Mouse (Mus musculus) lung, adult 2 months (tissue): Measurements from ENCODE around the gene Nxpe4. TPM values are rescaled to one million over a fixed set of nuclear protein-coding genes. Genes with fewer than 3 reads are reported as not detected.

Experiments used
- DNase-seq: peaks from one replicate; pipeline ENCODE4 v3.0.0; 2022
- H3K4me1 ChIP-seq: fragments of 200-500 bp; 2 replicates; pipeline ENCODE4 v1.6.1; 2011; ENCODE audit warnings: low read length; ENCODE audit not compliant: control insufficient read depth, insufficient read depth
- H3K4me3 ChIP-seq: fragments of 200-500 bp; replicated peaks from 2 replicates; pipeline ENCODE3; 2011; ENCODE audit warnings: low read depth, mild to moderate bottlenecking, control low read depth, low read length; ENCODE audit errors: extremely low read depth
- CTCF ChIP-seq: fragments of 200-500 bp; IDR thresholded peaks from 2 replicates; pipeline ENCODE4 v1.5.1; 2011; ENCODE audit warnings: mild to moderate bottlenecking, low read length, control low read depth; ENCODE audit not compliant: insufficient read depth
- POLR2A ChIP-seq: fragments of 200-500 bp; IDR thresholded peaks from 2 replicates; pipeline ENCODE4 v1.6.1; 2011; ENCODE audit warnings: low read depth, mild to moderate bottlenecking, control low read depth, low read length, borderline replicate concordance; ENCODE audit errors: extremely low read depth
- WGBS: fragments of 180-500 bp; shearing (Covaris S2); methylation state at CpG from one replicate; pipeline ENCODE4 v1.1.7; 2018; 5-methylcytosine and 5-hydroxymethylcytosine counted together
- polyA plus RNA-seq: library from polyadenylated mRNA; depleted of rRNA; stranded (reverse); fragments of >200 nt; gene quantifications from 2 replicates; pipeline ENCODE4 v1.2.3, GENCODE M21; 2012

Nxpe4 gene
- polyA plus RNA-seq, 1 experiment: 5.1 TPM

GRCm38 (mm10) chr9:48362743-48363142 lies 200.9 kb downstream of the Nxpe4 start:
- DNase-seq: no peak
- 88% methylated on average over 6 of the region's 6 CpGs for WGBS
- no peaks in the 10 kb centered on the region for H3K4me1 ChIP-seq
- H3K4me3 ChIP-seq: no peak overlapping the region
- no peak for TF ChIP-seq POLR2A
- TF ChIP-seq CTCF: no peak

- TF ChIP-seq CTCF: no peak
- no peak for TF ChIP-seq POLR2A
- DNase-seq: no peak
- 62% methylated on average over 4 of the region's 4 CpGs for WGBS
- Histone ChIP-seq H3K4me1 (peaks cover 2% of the 10 kb centered on the region; the same call in 1 of the 2 replicates), H3K4me3 (no peak overlapping the region)
Measured at GRCm38 (mm10) chr9:48373232-48373878, 211.5 kb downstream of the Nxpe4 start.

GRCm38 (mm10) chr9:48374357-48374756 lies 212.5 kb downstream of the Nxpe4 start:
- DNase-seq: no peak
- H3K4me1 ChIP-seq: peaks cover 2% of the 10 kb centered on the region; the same call in 1 of the 2 replicates
- WGBS: 34% methylated on average over 2 of the region's 2 CpGs
- no peak overlapping the region for H3K4me3 ChIP-seq
- no peak for TF ChIP-seq POLR2A
- TF ChIP-seq CTCF: no peak

- no peak for DNase-seq
- H3K4me1 ChIP-seq: no peaks in the 10 kb centered on the region
- 60% methylated on average over 4 of the region's 4 CpGs for WGBS
- TF ChIP-seq CTCF: no peak
- TF ChIP-seq POLR2A: no peak
- H3K4me3 ChIP-seq: no peak overlapping the region
Measured at GRCm38 (mm10) chr9:48388451-48388850, 226.6 kb downstream of the Nxpe4 start.

GRCm38 (mm10) chr9:48389983-48390382 lies 228.2 kb downstream of the Nxpe4 start:
- Histone ChIP-seq H3K4me3 (no peak overlapping the region), H3K4me1 (no peaks in the 10 kb centered on the region)
- no peak for DNase-seq
- no peak for TF ChIP-seq CTCF
- no peak for TF ChIP-seq POLR2A
- 53% methylated on average over 3 of the region's 3 CpGs for WGBS

- DNase-seq: no peak
- 85% methylated on average over 10 of the region's 10 CpGs for WGBS
- TF ChIP-seq POLR2A (no peak), CTCF (no peak)
Measured at GRCm38 (mm10) chr9:48403590-48404209, 241.9 kb downstream of the Nxpe4 start.

GRCm38 (mm10) chr9:48404687-48405086 lies 242.9 kb downstream of the Nxpe4 start:
- DNase-seq: no peak
- Histone ChIP-seq H3K4me1 (no peaks in the 10 kb centered on the region), H3K4me3 (no peak overlapping the region)
- WGBS: 55% methylated on average over 3 of the region's 3 CpGs
- TF ChIP-seq POLR2A (no peak), CTCF (no peak)

More at GRCm38 (mm10) chr9:48403590-48404209, 241.9 kb downstream of the Nxpe4 start:
- no peak overlapping the region for H3K4me3 ChIP-seq
- no peaks in the 10 kb centered on the region for H3K4me1 ChIP-seq

- TF ChIP-seq POLR2A: no peak
- no peak for TF ChIP-seq CTCF
- Histone ChIP-seq H3K4me1 (no peaks in the 10 kb centered on the region; the same call in 1 of the 2 replicates), H3K4me3 (no peak overlapping the region)
- DNase-seq: no peak
- WGBS: 60% methylated on average over 10 of the region's 10 CpGs
Measured at GRCm38 (mm10) chr9:48407549-48408327, 245.9 kb downstream of the Nxpe4 start.

GRCm38 (mm10) chr9:48410217-48411035 lies 248.6 kb downstream of the Nxpe4 start:
- TF ChIP-seq POLR2A: no peak
- TF ChIP-seq CTCF: no peak
- 35% methylated on average over 6 of the region's 6 CpGs for WGBS
- no peak for DNase-seq

More at GRCm38 (mm10) chr9:48410217-48411035, 248.6 kb downstream of the Nxpe4 start:
- Histone ChIP-seq H3K4me3 (no peak overlapping the region), H3K4me1 (no peaks in the 10 kb centered on the region; the same call in 1 of the 2 replicates)
